Comparison of ENCODE assay signal across 21 mouse cellular contexts in the genomic region with DNA sequence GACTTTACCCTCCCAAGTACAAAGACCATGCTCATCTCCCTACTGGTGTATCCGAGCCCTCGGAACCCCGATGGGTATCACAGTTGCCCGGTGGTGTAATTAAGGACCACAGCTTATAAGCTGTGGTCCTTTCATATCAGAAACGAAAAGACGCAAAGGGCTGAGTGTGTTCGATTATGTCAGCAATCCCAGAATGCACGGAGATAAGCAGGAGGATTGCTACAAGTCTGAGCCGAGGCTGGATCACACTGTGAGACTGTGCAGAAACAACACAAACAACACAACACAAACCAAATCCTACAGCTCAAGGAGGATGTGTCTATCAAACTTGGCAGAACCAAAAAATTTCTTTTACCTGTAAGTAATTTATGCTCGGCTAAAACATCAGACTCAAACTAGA. TPM values are rescaled to one million over a fixed set of nuclear protein-coding genes. Genes with fewer than 3 reads are reported as not detected.
DNase-seq lines count a peak whose midpoint lies in the region; ATAC-seq and TF ChIP-seq lines count a peak whose summit lies in the region.
"Had no signal": no experiment of that assay in that cellular context is flagged by ENCODE, and none has a peak within 500 bp of the region (broad histone marks: within the 10 kb centered on the region; RNA-seq: fewer than 3 reads in every experiment).

No protein-coding gene starts in this region.

- H3K36me3 ChIP-seq in hindbrain, embryonic 13.5 days = no peaks in the 10 kb centered on the region
- H3K36me3 ChIP-seq in hindbrain, embryonic 11.5 days (ENCODE audit: control insufficient read depth, insufficient read depth, low read length) = no peaks in the 10 kb centered on the region
- no peaks in the 10 kb centered on the region for H3K36me3 ChIP-seq in ES-Bruce4 (ENCODE audit: control insufficient read depth, insufficient read depth, low read length, poor library complexity, severe bottlenecking)
- peaks cover 0 to 17% of the 10 kb centered on the region in 2 experiments; a peak in 2 of 4 replicates for H3K36me3 ChIP-seq in MEL (ENCODE audit: control insufficient read depth in 1 of 2, insufficient read depth in 2 of 2, low read length in 2 of 2)
- H3K36me3 ChIP-seq: embryonic facial prominence, embryonic 12.5 days; forebrain, embryonic 15.5 days; G1E; heart, embryonic 15.5 days had no signal

- TF ChIP-seq POLR2A in ES-Bruce4 (IDR thresholded peaks at IDR 0.05; ENCODE audit: insufficient read depth, low read length) (no peak), MEL (IDR thresholded peaks at IDR 0.05; ENCODE audit: control insufficient read depth in 1 of 2, insufficient read depth in 1 of 2, low read depth in 1 of 2, low read length in 2 of 2, poor library complexity in 1 of 2) (no peak)

- H3K9ac ChIP-seq in hindbrain, embryonic 13.5 days = no peak overlapping the region
- no peak overlapping the region for H3K9ac ChIP-seq in hindbrain, embryonic 11.5 days (ENCODE audit: low read depth, low read length)
- H3K9ac ChIP-seq in ES-Bruce4 (ENCODE audit: low read depth, poor library complexity, severe bottlenecking) (no peak overlapping the region), MEL (ENCODE audit: control insufficient read depth, low read depth, low read length, poor library complexity, severe bottlenecking) (peak overlapping the region; percentile 15)
- H3K9ac ChIP-seq: embryonic facial prominence, embryonic 12.5 days; forebrain, embryonic 15.5 days; heart, embryonic 15.5 days had no signal

- no peak for TF ChIP-seq RAD21 in MEL (IDR thresholded peaks at IDR 0.05; ENCODE audit: low read depth, low read length)

- 87% methylated on average over 10 of the region's 10 CpGs for WGBS in hindbrain, embryonic 13.5 days
- 86% methylated on average over 10 of the region's 10 CpGs for WGBS in hindbrain, embryonic 11.5 days

- no peaks in the 10 kb centered on the region for H3K27me3 ChIP-seq in hindbrain, embryonic 13.5 days
- H3K27me3 ChIP-seq in hindbrain, embryonic 11.5 days (ENCODE audit: control insufficient read depth, insufficient read depth, low read length) = no peaks in the 10 kb centered on the region
- H3K27me3 ChIP-seq in ES-Bruce4 (ENCODE audit: control insufficient read depth, insufficient read depth, low read length, poor library complexity, severe bottlenecking) = no peaks in the 10 kb centered on the region
- no peaks in the 10 kb centered on the region for H3K27me3 ChIP-seq in MEL (ENCODE audit: control insufficient read depth in 1 of 2, insufficient read depth in 2 of 2, low read length in 2 of 2)
- H3K27me3 ChIP-seq: embryonic facial prominence, embryonic 12.5 days; forebrain, embryonic 15.5 days; heart, embryonic 15.5 days had no signal

- H3K4me2 ChIP-seq in hindbrain, embryonic 13.5 days = no peak overlapping the region
- no peak overlapping the region for H3K4me2 ChIP-seq in hindbrain, embryonic 11.5 days (replicated peaks; ENCODE audit: low read depth, low read length)
- H3K4me2 ChIP-seq: embryonic facial prominence, embryonic 12.5 days; forebrain, embryonic 15.5 days; heart, embryonic 11.5 days; heart, embryonic 15.5 days had no signal

- ATAC-seq in hindbrain, embryonic 13.5 days (ENCODE audit: low FRiP score) = no peak
- ATAC-seq in hindbrain, embryonic 11.5 days (ENCODE audit: low FRiP score) = no peak
- ATAC-seq: CD4-positive, CD25-positive, alpha-beta regulatory T cell, adult 4 months; forebrain, embryonic 15.5 days; inflammation-experienced regulatory T-cells, adult 6 months; intestine, postnatal 0 days had no signal

- H3K79me2 ChIP-seq in MEL (ENCODE audit: control insufficient read depth, insufficient read depth, low read length, poor library complexity) = no peaks in the 10 kb centered on the region

- DNase-seq in hindbrain, embryonic 11.5 days (ENCODE audit: low spot score) = no peak
- DNase-seq in MEL (ENCODE audit: low read depth, low spot score) (peak; percentile 61), adipocyte (ENCODE audit: low spot score) (no peak)
- DNase-seq in cerebellum, postnatal 36 days = no peak
- DNase-seq: adrenal gland, postnatal 14 days; cerebellum, adult 18-20 months; cerebellum, adult 9-11 months; gastrocnemius, postnatal 36 days; heart, adult 18-20 months; heart, postnatal 14 days; kidney, adult 8-10 months had no signal

- TF ChIP-seq CTCF in ES-Bruce4 (IDR thresholded peaks at IDR 0.05; ENCODE audit: low read depth, low read length) (no peak), MEL (IDR thresholded peaks at IDR 0.05 in 2 of 3, conservative IDR thresholded peaks at IDR 0.05 in 1 of 3; ENCODE audit: control insufficient read depth in 1 of 3, insufficient read depth in 1 of 3, low read depth in 2 of 3, low read length in 3 of 3, poor library complexity in 1 of 3, severe bottlenecking in 1 of 3) (no peak)

- H3K4me3 ChIP-seq in hindbrain, embryonic 13.5 days = no peak overlapping the region
- H3K4me3 ChIP-seq in hindbrain, embryonic 11.5 days (ENCODE audit: low read depth, low read length) = no peak overlapping the region
- no peak overlapping the region for H3K4me3 ChIP-seq in ES-Bruce4 (ENCODE audit: low read depth, low read length)
- H3K4me3 ChIP-seq in MEL (ENCODE audit: control insufficient read depth in 1 of 2, insufficient read depth in 1 of 2, low read depth in 2 of 2, low read length in 2 of 2) = peak overlapping the region; percentile 18 to 31
- H3K4me3 ChIP-seq: embryonic facial prominence, embryonic 12.5 days; forebrain, embryonic 15.5 days; heart, embryonic 15.5 days had no signal

- peaks cover 41% of the 10 kb centered on the region for H3K4me1 ChIP-seq in hindbrain, embryonic 13.5 days (replicated peaks)
- 0 out of 2 replicates have a peak, but pooled peaks cover 3% of the 10 kb centered on the region for H3K4me1 ChIP-seq in hindbrain, embryonic 11.5 days (replicated peaks; ENCODE audit: control insufficient read depth, insufficient read depth, low read length)
- H3K4me1 ChIP-seq in ES-Bruce4 (ENCODE audit: control insufficient read depth, insufficient read depth, low read length) = peaks cover 8% of the 10 kb centered on the region
- H3K4me1 ChIP-seq in MEL (ENCODE audit: control insufficient read depth in 1 of 2, insufficient read depth in 2 of 2, low read length in 2 of 2) = peaks cover 2 to 25% of the 10 kb centered on the region in 2 experiments
- H3K4me1 ChIP-seq: forebrain, embryonic 15.5 days had no signal

- peak overlapping the region; percentile 41; the same call in 1 of the 2 replicates for H3K27ac ChIP-seq in hindbrain, embryonic 13.5 days
- no peak overlapping the region for H3K27ac ChIP-seq in hindbrain, embryonic 11.5 days (ENCODE audit: low read depth, low read length)
- peak overlapping the region; percentile 95 for H3K27ac ChIP-seq in ES-Bruce4 (ENCODE audit: insufficient read depth, low read length)
- H3K27ac ChIP-seq in MEL (ENCODE audit: control insufficient read depth, low read depth, low read length) = peak overlapping the region; percentile 25
- H3K27ac ChIP-seq: embryonic facial prominence, embryonic 12.5 days; forebrain, embryonic 15.5 days had no signal

- no peak for TF ChIP-seq EP300 in ES-Bruce4 (IDR thresholded peaks at IDR 0.05; ENCODE audit: insufficient read depth, low read depth, low read length)
- TF ChIP-seq EP300 in MEL (IDR thresholded peaks at IDR 0.05; ENCODE audit: low read depth in 1 of 2, low read length in 2 of 2) = no peak

- H3K9me3 ChIP-seq in hindbrain, embryonic 13.5 days = no peaks in the 10 kb centered on the region
- no peaks in the 10 kb centered on the region for H3K9me3 ChIP-seq in hindbrain, embryonic 11.5 days (ENCODE audit: control insufficient read depth, low read length)
- H3K9me3 ChIP-seq in ES-Bruce4 (replicated peaks; ENCODE audit: control insufficient read depth, insufficient read depth, low read length, poor library complexity, severe bottlenecking) (no peaks in the 10 kb centered on the region), MEL (replicated peaks; ENCODE audit: insufficient read depth, low read length) (no peaks in the 10 kb centered on the region)
- H3K9me3 ChIP-seq: embryonic facial prominence, embryonic 12.5 days; forebrain, embryonic 15.5 days; G1E; heart, embryonic 15.5 days had no signal

TF ChIP-seq in MEL, 35 proteins besides CTCF, POLR2A, EP300 and RAD21:
- no peak for TF ChIP-seq POLR2AphosphoS2 (IDR thresholded peaks at IDR 0.05; ENCODE audit: low read length)
- TF ChIP-seq UBTF (IDR thresholded peaks at IDR 0.05; ENCODE audit: borderline replicate concordance, insufficient read depth, low read depth, low read length) = no peak
- no peak for TF ChIP-seq SMC3 (IDR thresholded peaks at IDR 0.05; ENCODE audit: low read depth, low read length)
- no peak for TF ChIP-seq MAX (IDR thresholded peaks at IDR 0.05; ENCODE audit: low read length)
- no peak for TF ChIP-seq ZKSCAN1 (IDR thresholded peaks at IDR 0.05; ENCODE audit: low read depth, low read length)
- no peak for TF ChIP-seq MYB (IDR thresholded peaks at IDR 0.05; ENCODE audit: low read depth, low read length)
- no peak for TF ChIP-seq NELFE (IDR thresholded peaks at IDR 0.05; ENCODE audit: low read depth, low read length)
- no peak for TF ChIP-seq HCFC1 (IDR thresholded peaks at IDR 0.05; ENCODE audit: low read depth, low read length)
- TF ChIP-seq GATA1 (IDR thresholded peaks at IDR 0.05; ENCODE audit: low read depth, low read length) = peak; percentile 62
- no peak for TF ChIP-seq RCOR1 (IDR thresholded peaks at IDR 0.05; ENCODE audit: low read depth, low read length)
- TF ChIP-seq MAFK (IDR thresholded peaks at IDR 0.05; ENCODE audit: borderline replicate concordance, low read depth, low read length) = no peak
- TF ChIP-seq USF1 (IDR thresholded peaks at IDR 0.05; ENCODE audit: low read depth, low read length) = no peak
- TF ChIP-seq E2F4 (IDR thresholded peaks at IDR 0.05; ENCODE audit: borderline replicate concordance, low read depth, low read length) = no peak
- TF ChIP-seq TAL1 (IDR thresholded peaks at IDR 0.05; ENCODE audit: low read length) = 0 out of 2 replicates have a peak, but pooled peaks have one; percentile 11

RNA-seq across cellular contexts. Expression of gene Csrp1, which starts 43.6 kb away (rescaled TPM):
- polyA plus RNA-seq in hindbrain, embryonic 13.5 days (2015; fragmentation: Nextera tagmentation; extraction: Ambion mirVana) = 22.9 and 25.3 TPM in 2 replicates
- polyA plus RNA-seq in hindbrain, embryonic 11.5 days (2014; fragmentation: Nextera tagmentation; extraction: Ambion mirVana) = 42.2 and 42.8 TPM in 2 replicates
- polyA plus RNA-seq in ES-Bruce4 (2011; ENCODE audit: insufficient read depth, insufficient read length, low read depth, missing spikeins) = 178 and 190 TPM in 2 replicates
- 40.3 and 44.4 TPM in 2 replicates for total RNA-seq in MEL (2012; rRNA removed)
- 10 to 100 TPM in 1 of 2 experiments, not detected in 1; 73.0 TPM for polyA plus RNA-seq in MEL (2012; ENCODE audit: insufficient read depth in 1 of 2, insufficient read length in 2 of 2, low read depth in 1 of 2, low replicate concordance in 2 of 2, missing spikeins in 1 of 2)

Comparison
In these comparisons a context has a peak if more than half of its experiments do, and no peak if none do; other contexts are left out.
1. H3K4me3 ChIP-seq: peak in MEL (2 of 2); none in hindbrain, embryonic 13.5 days (single experiment), hindbrain, embryonic 11.5 days (single experiment) and ES-Bruce4 (single experiment).